Mouse (Mus musculus) intestine, postnatal 0 days (tissue): ENCODE measurements around the gene Tmem266. TPM values are rescaled to one million over a fixed set of nuclear protein-coding genes. Genes with fewer than 3 reads are reported as not detected.

ENCODE experiments used
- ATAC-seq: fragments of 200-750 bp; cut with Nextera tagmentation; 2 replicates; pipeline ENCODE4 v1.8.0; 2017; ENCODE audit warnings: mild to moderate bottlenecking, moderate TSS enrichment, moderate library complexity
- H3K27ac ChIP-seq: fragments of 300-500 bp; sonication (generic); 2 replicates; pipeline ENCODE4 v1.5.1; 2014; ENCODE audit warnings: mild to moderate bottlenecking, low read depth, low read length, moderate library complexity
- H3K27me3 ChIP-seq: fragments of 300-500 bp; sonication (generic); replicated peaks from 2 replicates; pipeline ENCODE4 v1.6.1; 2014; ENCODE audit warnings: low read length, mixed read lengths; ENCODE audit not compliant: control insufficient read depth, insufficient read depth
- H3K36me3 ChIP-seq: fragments of 300-500 bp; sonication (generic); 2 replicates; pipeline ENCODE4 v1.6.1; 2014; ENCODE audit warnings: mild to moderate bottlenecking, moderate library complexity; ENCODE audit not compliant: control insufficient read depth, insufficient read depth
- H3K4me1 ChIP-seq: fragments of 300-500 bp; sonication (generic); replicated peaks from 2 replicates; pipeline ENCODE4 v1.6.1; 2014; ENCODE audit warnings: antibody characterized with exemption, low read length, mixed read lengths; ENCODE audit not compliant: control insufficient read depth, insufficient read depth
- H3K4me2 ChIP-seq: fragments of 300-500 bp; sonication (generic); replicated peaks from 2 replicates; pipeline ENCODE4 v1.6.1; 2014; ENCODE audit warnings: low read depth, mild to moderate bottlenecking, moderate library complexity
- H3K4me3 ChIP-seq: fragments of 300-500 bp; sonication (generic); 2 replicates; pipeline ENCODE4 v1.5.1; 2014; ENCODE audit warnings: low read depth, low read length
- H3K9ac ChIP-seq: fragments of 300-500 bp; sonication (generic); 2 replicates; pipeline ENCODE4 v1.6.1; 2014; ENCODE audit warnings: mild to moderate bottlenecking, low read depth, low read length
- H3K9me3 ChIP-seq: fragments of 300-500 bp; sonication (generic); 2 replicates; pipeline ENCODE4 v1.6.1; 2016; ENCODE audit warnings: mixed run types; ENCODE audit not compliant: control insufficient read depth
- CTCF ChIP-seq: sonication (generic); IDR thresholded peaks from 2 replicates; pipeline ENCODE4 v1.5.1; 2016; ENCODE audit warnings: low read depth, mild to moderate bottlenecking, control low read depth, antibody characterized with exemption, moderate library complexity
- WGBS: fragments of 180-500 bp; shearing (Covaris S2); extraction: QIAGEN DNeasy Blood & Tissue Kit; methylation state at CpG from one replicate; pipeline ENCODE4 v1.1.7; 2014; 5-methylcytosine and 5-hydroxymethylcytosine counted together
- polyA plus RNA-seq: library from polyadenylated mRNA; unstranded; fragments of >200 nt; fragmentation: Nextera tagmentation; extraction: Ambion mirVana; gene quantifications from 2 replicates; pipeline ENCODE4 v1.2.1, GENCODE M21; 2015

The Tmem266 gene
- polyA plus RNA-seq, 1 experiment from 2014 or later = 0.21 TPM

GRCm38 (mm10) chr9:55450035-55450434 lies 123.3 kb downstream of the Tmem266 start:
- Histone ChIP-seq H3K4me3 (no peak overlapping the region), H3K4me2 (no peak overlapping the region), H3K27me3 (no peaks in the 10 kb centered on the region), H3K4me1 (no peaks in the 10 kb centered on the region), H3K36me3 (no peaks in the 10 kb centered on the region), H3K9me3 (no peaks in the 10 kb centered on the region), H3K27ac (no peak overlapping the region), H3K9ac (no peak overlapping the region)
- WGBS = 79% methylated on average over 6 of the region's 6 CpGs
- ATAC-seq = no peak
- TF ChIP-seq CTCF = no peak

GRCm38 (mm10) chr9:55451426-55451825 lies 124.7 kb downstream of the Tmem266 start:
- no peak for TF ChIP-seq CTCF
- WGBS = 96% methylated on average over 3 of the region's 3 CpGs
- Histone ChIP-seq H3K4me2 (no peak overlapping the region), H3K27ac (no peak overlapping the region), H3K27me3 (no peaks in the 10 kb centered on the region), H3K9ac (no peak overlapping the region), H3K9me3 (no peaks in the 10 kb centered on the region), H3K4me3 (no peak overlapping the region), H3K36me3 (peaks cover 6% of the 10 kb centered on the region; the same call in 1 of the 2 replicates), H3K4me1 (no peaks in the 10 kb centered on the region)
- ATAC-seq = no peak

GRCm38 (mm10) chr9:55452906-55453305 lies 126.2 kb downstream of the Tmem266 start:
- WGBS = 97% methylated on average over 1 of the region's 1 CpGs

GRCm38 (mm10) chr9:55453366-55453765 lies 126.7 kb downstream of the Tmem266 start:
- H3K4me1 ChIP-seq = no peaks in the 10 kb centered on the region
- no peak overlapping the region for H3K4me3 ChIP-seq
- H3K36me3 ChIP-seq = peaks cover 6% of the 10 kb centered on the region
- no peak for ATAC-seq
- no peak overlapping the region for H3K9ac ChIP-seq
- TF ChIP-seq CTCF = no peak
- H3K9me3 ChIP-seq = no peaks in the 10 kb centered on the region
- H3K27ac ChIP-seq = no peak overlapping the region
- H3K27me3 ChIP-seq = no peaks in the 10 kb centered on the region
- WGBS = 90% methylated on average over 5 of the region's 5 CpGs
- H3K4me2 ChIP-seq = no peak overlapping the region

More at GRCm38 (mm10) chr9:55452906-55453305, 126.2 kb downstream of the Tmem266 start:
- Histone ChIP-seq H3K4me2 (no peak overlapping the region), H3K27ac (no peak overlapping the region), H3K4me1 (no peaks in the 10 kb centered on the region), H3K4me3 (no peak overlapping the region), H3K36me3 (peaks cover 6% of the 10 kb centered on the region), H3K9ac (no peak overlapping the region), H3K9me3 (no peaks in the 10 kb centered on the region), H3K27me3 (no peaks in the 10 kb centered on the region)
- no peak for TF ChIP-seq CTCF
- no peak for ATAC-seq

GRCm38 (mm10) chr9:55468397-55468796 lies 141.7 kb downstream of the Tmem266 start:
- H3K27me3 ChIP-seq = no peaks in the 10 kb centered on the region
- no peak overlapping the region for H3K9ac ChIP-seq
- no peak overlapping the region for H3K4me3 ChIP-seq
- no peak overlapping the region for H3K4me2 ChIP-seq
- TF ChIP-seq CTCF = peak; percentile 70
- H3K36me3 ChIP-seq = peaks cover 3% of the 10 kb centered on the region
- H3K4me1 ChIP-seq = no peaks in the 10 kb centered on the region
- no peak overlapping the region for H3K27ac ChIP-seq
- H3K9me3 ChIP-seq = no peaks in the 10 kb centered on the region
- no peak for ATAC-seq
- 51% methylated on average over 1 of the region's 1 CpGs for WGBS

GRCm38 (mm10) chr9:55476084-55476483 lies 149.4 kb downstream of the Tmem266 start:
- Histone ChIP-seq H3K4me1 (no peaks in the 10 kb centered on the region), H3K36me3 (peaks cover 14% of the 10 kb centered on the region), H3K4me2 (no peak overlapping the region), H3K9me3 (no peaks in the 10 kb centered on the region), H3K9ac (no peak overlapping the region), H3K4me3 (no peak overlapping the region), H3K27ac (no peak overlapping the region), H3K27me3 (no peaks in the 10 kb centered on the region)
- WGBS = 69% methylated on average over 1 of the region's 1 CpGs
- TF ChIP-seq CTCF = no peak
- ATAC-seq = no peak

GRCm38 (mm10) chr9:55478699-55479098 lies 152.0 kb downstream of the Tmem266 start:
- no peak for TF ChIP-seq CTCF
- ATAC-seq = no peak
- H3K9ac ChIP-seq = no peak overlapping the region
- peaks cover 19% of the 10 kb centered on the region for H3K36me3 ChIP-seq
- H3K27me3 ChIP-seq = no peaks in the 10 kb centered on the region
- no peak overlapping the region for H3K27ac ChIP-seq
- no peaks in the 10 kb centered on the region for H3K9me3 ChIP-seq
- H3K4me2 ChIP-seq = no peak overlapping the region
- H3K4me3 ChIP-seq = no peak overlapping the region
- no peaks in the 10 kb centered on the region for H3K4me1 ChIP-seq
